Mouse (Mus musculus): ENCODE measurements around the gene Lgals4. TPM values are rescaled to one million over a fixed set of nuclear protein-coding genes. Genes with fewer than 3 reads are reported as not detected.

Gene Lgals4
- polyA plus RNA-seq, 1 experiment: 0.25 TPM

- Histone ChIP-seq H3K4me3 (ENCODE audit: insufficient read depth, poor library complexity, severe bottlenecking) (no peak overlapping the region), H3K36me3 (ENCODE audit: control insufficient read depth, insufficient read depth) (no peaks in the 10 kb centered on the region), H3K79me3 (ENCODE audit: low read depth) (no peaks in the 10 kb centered on the region), H3ac (ENCODE audit: control insufficient read depth, insufficient read length, low read depth) (no peak overlapping the region), H3K27me3 (ENCODE audit: control insufficient read depth, insufficient read depth, insufficient read length) (no peaks in the 10 kb centered on the region), H3K79me2 (ENCODE audit: control insufficient read depth, insufficient read depth) (no peaks in the 10 kb centered on the region)
- no peak for TF ChIP-seq CEBPB (IDR thresholded peaks at IDR 0.05; ENCODE audit: low read depth)
- TF ChIP-seq FOSL1 (IDR thresholded peaks at IDR 0.05; ENCODE audit: insufficient read depth, low read length, poor library complexity, severe bottlenecking): no peak
Measured at GRCm38 (mm10) chr7:28874565-28874964, 40.9 kb downstream of the Lgals4 start.

- no peaks in the 10 kb centered on the region for H3K27me3 ChIP-seq (ENCODE audit: control insufficient read depth, insufficient read depth, insufficient read length)
- H3K36me3 ChIP-seq (ENCODE audit: control insufficient read depth, insufficient read depth): no peaks in the 10 kb centered on the region
- no peaks in the 10 kb centered on the region for H3K79me3 ChIP-seq (ENCODE audit: low read depth)
- no peaks in the 10 kb centered on the region for H3K79me2 ChIP-seq (ENCODE audit: control insufficient read depth, insufficient read depth)
- TF ChIP-seq MYOD1 (IDR thresholded peaks at IDR 0.05; ENCODE audit: control insufficient read depth, insufficient read length, low read depth): no peak
- no peak for TF ChIP-seq MAX (IDR thresholded peaks at IDR 0.05)
- TF ChIP-seq USF1 (IDR thresholded peaks at IDR 0.05; ENCODE audit: low read depth): no peak
- TF ChIP-seq FOSL1 (IDR thresholded peaks at IDR 0.05; ENCODE audit: insufficient read depth, low read length, poor library complexity, severe bottlenecking): no peak
- TF ChIP-seq CEBPB (IDR thresholded peaks at IDR 0.05; ENCODE audit: low read depth): no peak
- no peak for TF ChIP-seq CTCF (IDR thresholded peaks at IDR 0.05; ENCODE audit: control insufficient read depth, insufficient read depth, insufficient read length)
- no peak for TF ChIP-seq MYOG (IDR thresholded peaks at IDR 0.05; ENCODE audit: control insufficient read depth, extremely low read depth, insufficient read length)
- H3K4me3 ChIP-seq (ENCODE audit: insufficient read depth, poor library complexity, severe bottlenecking): no peak overlapping the region
- H3ac ChIP-seq (ENCODE audit: control insufficient read depth, insufficient read length, low read depth): no peak overlapping the region
Measured at GRCm38 (mm10) chr7:28876099-28876498, 42.4 kb downstream of the Lgals4 start.

- TF ChIP-seq USF1 (IDR thresholded peaks at IDR 0.05; ENCODE audit: low read depth) (no peak), CEBPB (IDR thresholded peaks at IDR 0.05; ENCODE audit: low read depth) (no peak), MYOD1 (IDR thresholded peaks at IDR 0.05; ENCODE audit: control insufficient read depth, insufficient read length, low read depth) (no peak), MAX (IDR thresholded peaks at IDR 0.05) (no peak), MYOG (IDR thresholded peaks at IDR 0.05; ENCODE audit: control insufficient read depth, extremely low read depth, insufficient read length) (no peak), FOSL1 (IDR thresholded peaks at IDR 0.05; ENCODE audit: insufficient read depth, low read length, poor library complexity, severe bottlenecking) (no peak), CTCF (IDR thresholded peaks at IDR 0.05; ENCODE audit: control insufficient read depth, insufficient read depth, insufficient read length) (no peak)
- Histone ChIP-seq H3K36me3 (ENCODE audit: control insufficient read depth, insufficient read depth) (no peaks in the 10 kb centered on the region), H3K27me3 (ENCODE audit: control insufficient read depth, insufficient read depth, insufficient read length) (no peaks in the 10 kb centered on the region), H3ac (ENCODE audit: control insufficient read depth, insufficient read length, low read depth) (no peak overlapping the region), H3K79me3 (ENCODE audit: low read depth) (no peaks in the 10 kb centered on the region), H3K79me2 (ENCODE audit: control insufficient read depth, insufficient read depth) (no peaks in the 10 kb centered on the region), H3K4me3 (ENCODE audit: insufficient read depth, poor library complexity, severe bottlenecking) (no peak overlapping the region)
Measured at GRCm38 (mm10) chr7:28877155-28877554, 43.5 kb downstream of the Lgals4 start.

DNA sequence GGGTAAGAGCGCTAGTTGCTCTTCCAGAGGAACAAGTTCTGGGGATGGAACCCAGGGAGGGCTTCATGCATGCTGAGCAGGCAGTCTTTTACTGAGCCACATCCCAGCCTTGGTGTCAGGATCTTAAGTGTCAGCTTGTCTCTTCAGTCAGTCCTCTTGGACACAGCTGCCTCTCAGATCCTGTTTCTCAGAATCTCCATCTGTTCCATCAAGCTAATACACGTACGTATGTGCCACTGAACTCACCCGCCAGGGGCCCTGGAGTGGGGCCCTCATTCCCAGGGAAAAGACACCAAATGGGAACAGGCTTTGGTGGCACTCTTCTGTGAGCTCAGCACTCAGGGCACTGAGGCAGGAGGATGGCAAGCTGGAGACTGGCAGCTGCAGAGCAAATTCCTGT is 44.2 kb downstream of the Lgals4 start:
- H3K79me2 ChIP-seq (ENCODE audit: control insufficient read depth, insufficient read depth): no peaks in the 10 kb centered on the region
- no peak overlapping the region for H3K4me3 ChIP-seq (ENCODE audit: insufficient read depth, poor library complexity, severe bottlenecking)
- no peak overlapping the region for H3ac ChIP-seq (ENCODE audit: control insufficient read depth, insufficient read length, low read depth)
- H3K27me3 ChIP-seq (ENCODE audit: control insufficient read depth, insufficient read depth, insufficient read length): no peaks in the 10 kb centered on the region
- no peaks in the 10 kb centered on the region for H3K79me3 ChIP-seq (ENCODE audit: low read depth)
- H3K36me3 ChIP-seq (ENCODE audit: control insufficient read depth, insufficient read depth): no peaks in the 10 kb centered on the region
- TF ChIP-seq MAX (IDR thresholded peaks at IDR 0.05) (no peak), CTCF (IDR thresholded peaks at IDR 0.05; ENCODE audit: control insufficient read depth, insufficient read depth, insufficient read length) (no peak), FOSL1 (IDR thresholded peaks at IDR 0.05; ENCODE audit: insufficient read depth, low read length, poor library complexity, severe bottlenecking) (no peak), MYOD1 (IDR thresholded peaks at IDR 0.05; ENCODE audit: control insufficient read depth, insufficient read length, low read depth) (no peak), USF1 (IDR thresholded peaks at IDR 0.05; ENCODE audit: low read depth) (no peak), CEBPB (IDR thresholded peaks at IDR 0.05; ENCODE audit: low read depth) (no peak), MYOG (IDR thresholded peaks at IDR 0.05; ENCODE audit: control insufficient read depth, extremely low read depth, insufficient read length) (no peak)

DNA sequence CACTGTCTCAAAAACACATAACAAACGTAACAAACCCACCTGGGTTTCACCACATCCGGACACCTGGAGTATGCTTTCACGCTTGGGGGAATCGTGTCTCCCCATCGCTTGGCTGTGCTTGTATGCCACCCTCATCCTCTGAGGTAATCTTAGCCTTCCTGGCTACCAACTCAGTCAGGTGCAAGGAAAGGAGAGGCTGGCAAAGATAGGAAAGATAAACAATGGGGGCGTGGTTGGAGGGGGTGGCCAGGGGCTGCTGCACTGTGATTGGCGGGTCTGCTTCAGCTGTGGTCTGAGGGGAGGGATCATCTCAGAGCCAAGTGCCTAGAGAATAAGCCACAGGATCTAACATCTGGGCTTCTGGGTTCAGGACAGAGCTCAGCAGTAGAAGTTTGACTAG is 46.0 kb downstream of the Lgals4 start:
- TF ChIP-seq MAX (IDR thresholded peaks at IDR 0.05): no peak
- no peak for TF ChIP-seq CEBPB (IDR thresholded peaks at IDR 0.05; ENCODE audit: low read depth)
- TF ChIP-seq MYOD1 (IDR thresholded peaks at IDR 0.05; ENCODE audit: control insufficient read depth, insufficient read length, low read depth): no peak
- no peak for TF ChIP-seq CTCF (IDR thresholded peaks at IDR 0.05; ENCODE audit: control insufficient read depth, insufficient read depth, insufficient read length)
- no peak for TF ChIP-seq MYOG (IDR thresholded peaks at IDR 0.05; ENCODE audit: control insufficient read depth, extremely low read depth, insufficient read length)
- TF ChIP-seq FOSL1 (IDR thresholded peaks at IDR 0.05; ENCODE audit: insufficient read depth, low read length, poor library complexity, severe bottlenecking): no peak
- TF ChIP-seq USF1 (IDR thresholded peaks at IDR 0.05; ENCODE audit: low read depth): no peak
- Histone ChIP-seq H3K36me3 (ENCODE audit: control insufficient read depth, insufficient read depth) (no peaks in the 10 kb centered on the region), H3K4me3 (ENCODE audit: insufficient read depth, poor library complexity, severe bottlenecking) (no peak overlapping the region), H3K79me2 (ENCODE audit: control insufficient read depth, insufficient read depth) (no peaks in the 10 kb centered on the region), H3K27me3 (ENCODE audit: control insufficient read depth, insufficient read depth, insufficient read length) (no peaks in the 10 kb centered on the region), H3K79me3 (ENCODE audit: low read depth) (no peaks in the 10 kb centered on the region), H3ac (ENCODE audit: control insufficient read depth, insufficient read length, low read depth) (no peak overlapping the region)

DNA sequence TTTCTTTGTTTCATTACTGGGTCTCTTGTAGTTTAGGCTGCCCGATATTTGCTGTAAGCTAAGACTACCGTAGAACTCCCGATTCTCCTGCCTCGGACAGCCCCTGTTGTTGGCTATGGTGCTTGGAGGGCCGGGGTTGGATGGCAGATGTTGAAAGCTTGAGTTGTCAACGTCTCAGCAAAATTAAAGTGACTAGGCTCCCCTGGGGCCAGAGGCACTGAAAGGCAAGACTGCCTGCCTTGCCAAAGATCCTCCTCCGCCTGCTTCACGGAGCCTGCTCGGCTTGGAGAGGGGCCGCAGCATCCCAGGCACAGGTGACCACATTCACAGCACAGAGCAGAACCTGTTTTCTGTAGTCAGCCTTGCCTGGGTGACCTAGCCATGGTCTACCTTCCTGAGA is 46.9 kb downstream of the Lgals4 start:
- Histone ChIP-seq H3K27me3 (ENCODE audit: control insufficient read depth, insufficient read depth, insufficient read length) (no peaks in the 10 kb centered on the region), H3ac (ENCODE audit: control insufficient read depth, insufficient read length, low read depth) (no peak overlapping the region), H3K4me3 (ENCODE audit: insufficient read depth, poor library complexity, severe bottlenecking) (no peak overlapping the region), H3K36me3 (ENCODE audit: control insufficient read depth, insufficient read depth) (no peaks in the 10 kb centered on the region), H3K79me3 (ENCODE audit: low read depth) (no peaks in the 10 kb centered on the region), H3K79me2 (ENCODE audit: control insufficient read depth, insufficient read depth) (no peaks in the 10 kb centered on the region)
- TF ChIP-seq FOSL1 (IDR thresholded peaks at IDR 0.05; ENCODE audit: insufficient read depth, low read length, poor library complexity, severe bottlenecking): no peak
- no peak for TF ChIP-seq USF1 (IDR thresholded peaks at IDR 0.05; ENCODE audit: low read depth)
- TF ChIP-seq CTCF (IDR thresholded peaks at IDR 0.05; ENCODE audit: control insufficient read depth, insufficient read depth, insufficient read length): no peak
- no peak for TF ChIP-seq MYOG (IDR thresholded peaks at IDR 0.05; ENCODE audit: control insufficient read depth, extremely low read depth, insufficient read length)
- no peak for TF ChIP-seq CEBPB (IDR thresholded peaks at IDR 0.05; ENCODE audit: low read depth)
- no peak for TF ChIP-seq MYOD1 (IDR thresholded peaks at IDR 0.05; ENCODE audit: control insufficient read depth, insufficient read length, low read depth)
- no peak for TF ChIP-seq MAX (IDR thresholded peaks at IDR 0.05)
